Mouse (Mus musculus) T-helper 2 cell (primary cell): ENCODE data around the gene Krt31.

Experiments
- in situ Hi-C: fragments of 300-600 bp; cut with MboI, MseI; formaldehyde crosslinking; loops from one replicate; pipeline ENCODE4 v1.15.1; 2025; ENCODE audit warnings: high pct_unique_total_duplicates

Krt31 gene

GRCm38 (mm10) chr11:100006624-100007023 lies 43.7 kb downstream of the Krt31 start:
- in situ Hi-C loops = loop anchor here (10.0 kb wide), 1 partner anchor 542 kb away; no protein-coding TSS in a partner anchor

DNA sequence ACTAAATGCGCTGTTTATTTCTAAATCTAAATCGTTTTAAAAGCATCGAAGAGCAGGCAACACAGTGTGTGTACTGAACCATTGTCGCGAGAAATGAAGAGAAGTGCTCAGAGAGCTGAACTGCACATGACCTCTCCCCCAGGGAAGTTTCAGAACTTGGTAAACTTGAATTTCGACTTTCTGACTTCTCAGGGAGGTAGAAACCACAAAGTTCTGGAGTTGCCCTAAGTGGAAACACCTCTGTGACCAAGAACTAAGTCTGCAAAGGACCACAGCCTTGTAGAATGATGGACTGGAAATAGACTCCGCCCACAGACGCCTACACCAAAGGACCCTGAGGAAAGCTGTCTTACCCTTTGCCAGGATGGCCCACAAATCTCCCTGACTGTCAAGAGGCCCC lies 44.4 kb downstream of the Krt31 start:
- in situ Hi-C loops = loop anchor here (10.0 kb wide), 1 partner anchor 541 kb away; no protein-coding TSS in a partner anchor

DNA sequence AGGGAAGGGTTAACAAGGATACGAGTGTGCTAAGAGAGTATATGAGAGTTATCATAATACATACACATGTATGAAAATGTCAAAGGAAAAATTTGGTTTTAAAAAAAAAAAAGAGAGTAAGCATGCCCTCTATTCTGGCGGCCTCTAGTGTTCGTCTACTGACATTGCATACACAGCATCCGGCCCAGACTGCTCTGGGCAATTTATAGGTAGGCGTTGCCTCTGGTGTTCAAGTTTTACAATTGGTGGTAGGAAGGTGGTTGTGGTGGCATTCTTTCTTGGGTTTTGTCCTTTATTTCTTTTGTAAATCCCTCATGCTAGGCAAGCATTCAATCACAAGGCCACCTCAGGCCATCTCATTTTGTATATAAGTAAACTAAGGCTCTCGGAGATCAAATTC lies 45.5 kb downstream of the Krt31 start:
- in situ Hi-C loops = loop anchor here (10.0 kb wide), 1 partner anchor 540 kb away; no protein-coding TSS in a partner anchor

GRCm38 (mm10) chr11:99999091-99999490 lies 51.3 kb downstream of the Krt31 start:
- in situ Hi-C loops = no loop called here
